Mouse (Mus musculus): ENCODE measurements at regions not wholly inside any gene's neighbourhood (a gene's known extent, or its start where the extent isn't known, plus 50 kb on each side); places are given as distances from the start of the nearest gene placed in this dataset.

GRCm38 (mm10) chr1:189991089-189991488, 68.9 kb upstream of the Smyd2 start:
- in situ Hi-C loops (cut with MseI, MboI): no loop called here

GRCm38 (mm10) chr1:189990046-189990622, 68.0 kb upstream of the Smyd2 start:
- in situ Hi-C loops (cut with MseI, MboI): no loop called here

GRCm38 (mm10) chr1:189989376-189989775, 67.2 kb upstream of the Smyd2 start:
- in situ Hi-C loops (cut with MseI, MboI): no loop called here

GRCm38 (mm10) chr1:189988864-189989263, 66.7 kb upstream of the Smyd2 start:
- in situ Hi-C loops (cut with MseI, MboI): no loop called here

GRCm38 (mm10) chr1:189985516-189986205, 63.5 kb upstream of the Smyd2 start:
- in situ Hi-C loops (cut with MseI, MboI): no loop called here

- in situ Hi-C loops (cut with MseI, MboI): no loop called here
Observed at GRCm38 (mm10) chr1:189978244-189978643, 56.1 kb upstream of the Smyd2 start.

GRCm38 (mm10) chr1:189975660-189976059, 53.5 kb upstream of the Smyd2 start:
- in situ Hi-C loops (cut with MseI, MboI): no loop called here

GRCm38 (mm10) chr1:189972790-189973406, 50.7 kb upstream of the Smyd2 start:
- in situ Hi-C loops (cut with MseI, MboI): loop anchor here (5.0 kb wide), 2 partner anchors 81 to 86 kb away; no protein-coding TSS in a partner anchor

Measured in mouse trophoblast stem cell (cell line).